Mouse (Mus musculus) embryonic fibroblast, embryonic 13.5 days (primary cell): Measurements from ENCODE around the gene Cttnbp2nl.

Experiments used
- CTCF ChIP-seq: IDR thresholded peaks from 2 replicates; pipeline ENCODE4 v1.5.1; 2011; ENCODE audit warnings: mild to moderate bottlenecking, control low read depth, low read length, moderate library complexity, borderline replicate concordance; ENCODE audit not compliant: insufficient read depth
- POLR2A ChIP-seq: IDR thresholded peaks from 2 replicates; pipeline ENCODE4 v1.6.1; 2011; ENCODE audit warnings: low read depth, mild to moderate bottlenecking, control low read depth, low read length, moderate library complexity

GRCm38 (mm10) chr3:105052171-105052936 is 592 bp downstream of the Cttnbp2nl start:
- TF ChIP-seq CTCF (no peak), POLR2A (no peak; the same call in 1 of the 2 replicates)
